Mouse (Mus musculus) R1 (cell line): ENCODE measurements around the gene Gulp1.

Experiments used
- DNase-seq: peaks from one replicate; pipeline ENCODE4 v3.0.0-alpha.2; 2018; ENCODE audit warnings: low read depth, low spot score

Gulp1 gene

GRCm38 (mm10) chr1:44551461-44552370 lies at the start of gene Gulp1:
Gene Gulp1 (plus strand): TSS chr1:44551511.
- peak; percentile 83 for DNase-seq

- DNase-seq: no peak
These were observed 1.1 kb upstream of the Gulp1 start for GRCm38 (mm10) chr1:44550261-44550660.

- peak; percentile 38 for DNase-seq
These were observed 1.1 kb downstream of the Gulp1 start for GRCm38 (mm10) chr1:44552371-44552841.

- DNase-seq: peak; percentile 44
These were observed 2.0 kb downstream of the Gulp1 start for GRCm38 (mm10) chr1:44553166-44553898.

- no peak for DNase-seq
These were observed 16.1 kb downstream of the Gulp1 start for GRCm38 (mm10) chr1:44567431-44567830.

- DNase-seq: peak; percentile 55
These were observed 17.0 kb downstream of the Gulp1 start for GRCm38 (mm10) chr1:44568296-44568695.

GRCm38 (mm10) chr1:44576001-44576400 lies 24.7 kb downstream of the Gulp1 start:
- no peak for DNase-seq

- no peak for DNase-seq
These were observed 25.3 kb downstream of the Gulp1 start for GRCm38 (mm10) chr1:44576610-44577009.

- DNase-seq: no peak
These were observed 29.1 kb downstream of the Gulp1 start for GRCm38 (mm10) chr1:44580390-44580789.

- DNase-seq: no peak
These were observed 33.6 kb downstream of the Gulp1 start for GRCm38 (mm10) chr1:44584886-44585385.

- peak; percentile 7 for DNase-seq
These were observed 40.4 kb downstream of the Gulp1 start for GRCm38 (mm10) chr1:44591742-44592141.

- DNase-seq: no peak
These were observed 41.8 kb downstream of the Gulp1 start for GRCm38 (mm10) chr1:44593109-44593508.

- DNase-seq: no peak
These were observed 47.0 kb downstream of the Gulp1 start for GRCm38 (mm10) chr1:44598312-44598711.

GRCm38 (mm10) chr1:44613294-44614041 lies 62.2 kb downstream of the Gulp1 start:
- DNase-seq: peak; percentile 94

- no peak for DNase-seq
These were observed 67.4 kb downstream of the Gulp1 start for GRCm38 (mm10) chr1:44618751-44619150.

- DNase-seq: no peak
These were observed 83.2 kb downstream of the Gulp1 start for GRCm38 (mm10) chr1:44634481-44634880.

- no peak for DNase-seq
These were observed 94.5 kb downstream of the Gulp1 start for GRCm38 (mm10) chr1:44645678-44646276.

GRCm38 (mm10) chr1:44678974-44679373 lies 127.7 kb downstream of the Gulp1 start:
- DNase-seq: no peak

GRCm38 (mm10) chr1:44679415-44679814 lies 128.1 kb downstream of the Gulp1 start:
- DNase-seq: no peak

GRCm38 (mm10) chr1:44682556-44682955 lies 131.2 kb downstream of the Gulp1 start:
- no peak for DNase-seq

GRCm38 (mm10) chr1:44683723-44684122 lies 132.4 kb downstream of the Gulp1 start:
- DNase-seq: no peak
